Mouse (Mus musculus) adipocyte (in vitro differentiated cells): ENCODE measurements around the gene Rsc1a1.

Source experiments
- DNase-seq: peaks from one replicate; pipeline ENCODE4 v3.0.0-alpha.2; 2016; ENCODE audit warnings: low spot score

Rsc1a1 gene

DNA sequence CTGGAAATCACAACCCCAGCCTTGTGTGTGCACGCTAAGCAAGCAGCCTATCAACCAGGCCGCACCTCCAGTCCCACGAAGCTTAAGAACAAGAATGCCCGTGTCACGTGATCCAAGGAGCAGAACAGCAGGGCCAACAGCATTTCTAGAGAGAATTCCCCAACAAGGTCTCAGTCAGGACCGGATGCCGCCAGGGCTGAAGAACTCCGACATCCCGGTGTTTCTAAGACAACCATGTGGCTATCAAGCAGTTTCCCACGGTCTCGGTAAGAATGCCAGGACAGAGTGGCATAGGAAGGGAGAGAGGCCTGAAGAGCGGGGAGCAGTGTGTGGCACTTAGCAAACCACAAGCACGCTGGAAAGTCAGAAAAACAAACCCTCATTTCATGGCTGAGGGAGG is 31.6 kb downstream of the Rsc1a1 start:
- no peak for DNase-seq

DNA sequence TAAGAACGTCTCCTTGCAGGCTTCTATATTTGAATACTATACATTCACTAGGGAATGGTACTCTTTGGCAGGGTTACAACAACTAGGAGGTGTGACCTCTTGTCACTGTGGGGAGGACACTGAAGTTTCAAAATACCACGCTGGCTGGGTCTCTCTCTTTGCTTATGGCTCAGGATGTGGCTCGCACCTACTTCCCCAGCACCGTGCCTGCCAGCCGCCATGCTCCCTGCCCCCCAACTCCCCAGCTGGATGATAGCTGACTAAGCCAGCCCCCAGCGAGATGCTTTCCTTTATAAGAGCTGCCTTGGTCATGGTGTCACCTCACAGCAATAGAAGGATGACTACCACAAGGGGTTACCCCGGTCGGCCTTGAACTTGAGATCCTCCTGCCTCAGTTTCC is 32.4 kb downstream of the Rsc1a1 start:
- no peak for DNase-seq

DNA sequence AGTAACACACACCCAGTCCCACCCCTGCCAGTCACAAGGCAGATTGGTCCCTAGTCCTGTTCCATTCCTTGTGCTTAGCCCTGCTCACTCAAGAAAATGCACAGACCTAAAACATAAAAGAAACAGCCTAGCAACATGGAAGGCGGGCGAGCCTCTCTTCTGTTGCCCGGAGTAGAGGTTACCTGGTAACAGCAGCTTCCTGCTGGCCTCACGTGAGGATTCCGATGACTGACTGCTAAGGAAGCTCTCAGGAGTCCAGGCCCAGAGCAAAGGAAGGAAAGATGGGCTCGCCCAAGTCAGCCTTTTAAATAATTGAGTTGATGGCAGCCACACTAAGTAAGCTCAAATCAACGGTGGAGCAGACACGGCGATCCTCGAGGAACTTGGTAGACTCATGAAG is 33.5 kb downstream of the Rsc1a1 start:
- DNase-seq, result no peak

DNA sequence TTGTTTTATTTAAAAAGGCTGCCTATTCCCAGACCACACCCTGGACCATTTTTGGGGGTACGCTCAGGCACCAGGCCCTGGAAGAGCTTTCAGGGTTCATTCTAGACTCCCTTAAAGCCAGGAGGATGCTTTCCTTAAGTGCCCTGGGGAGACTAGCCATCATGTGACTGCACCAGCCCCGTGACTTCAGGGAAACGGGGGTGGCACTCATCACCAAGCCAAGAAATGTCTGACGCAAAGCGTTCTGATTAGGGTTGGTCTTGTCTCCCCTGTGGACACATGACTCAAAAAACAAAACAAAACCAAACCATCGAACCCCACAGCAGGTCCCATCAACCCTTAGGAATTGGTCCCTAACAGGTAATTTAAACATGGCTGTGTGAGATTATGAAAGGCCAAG is 34.1 kb downstream of the Rsc1a1 start:
- DNase-seq, result no peak

DNA sequence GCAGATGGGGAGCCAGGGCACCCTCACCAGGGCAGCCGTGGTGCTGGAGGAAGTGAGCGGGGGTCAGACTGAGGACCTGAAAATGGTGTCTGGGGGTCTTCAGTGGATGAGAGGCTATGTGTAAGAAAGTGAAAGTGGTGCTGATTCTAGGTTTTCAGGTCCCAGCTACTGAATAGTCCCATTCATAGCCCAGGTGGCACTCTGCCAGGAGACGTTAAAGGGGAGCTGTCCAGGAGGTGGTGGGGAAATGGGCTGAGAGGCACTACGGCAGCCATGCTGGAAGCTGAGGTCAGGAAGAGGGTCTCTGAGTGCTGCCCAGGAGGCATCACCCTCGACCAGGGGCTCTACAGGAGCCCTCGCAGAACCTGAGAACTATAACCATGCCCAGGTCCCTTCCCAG is 36.2 kb downstream of the Rsc1a1 start:
- no peak for DNase-seq

DNA sequence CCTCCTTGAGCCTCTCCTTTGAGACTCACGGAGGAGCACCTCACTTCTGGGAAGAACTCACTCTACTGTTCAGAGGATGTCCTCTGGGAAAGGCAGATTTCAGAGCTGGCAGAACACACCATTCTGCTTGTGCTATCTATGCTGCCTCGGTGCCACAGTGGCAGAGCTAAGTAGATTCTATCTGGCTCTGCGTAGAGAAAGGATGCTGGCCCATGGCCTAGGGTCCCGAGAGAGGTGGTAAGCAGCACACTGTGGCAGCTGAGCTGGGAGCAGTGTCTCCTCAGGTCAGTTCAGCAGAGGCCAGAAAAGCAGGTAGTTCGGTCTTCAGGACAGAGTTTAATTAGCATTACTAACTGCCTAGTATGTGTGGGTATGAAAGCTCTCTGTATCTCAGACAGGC is 37.1 kb downstream of the Rsc1a1 start:
- DNase-seq, result no peak

DNA sequence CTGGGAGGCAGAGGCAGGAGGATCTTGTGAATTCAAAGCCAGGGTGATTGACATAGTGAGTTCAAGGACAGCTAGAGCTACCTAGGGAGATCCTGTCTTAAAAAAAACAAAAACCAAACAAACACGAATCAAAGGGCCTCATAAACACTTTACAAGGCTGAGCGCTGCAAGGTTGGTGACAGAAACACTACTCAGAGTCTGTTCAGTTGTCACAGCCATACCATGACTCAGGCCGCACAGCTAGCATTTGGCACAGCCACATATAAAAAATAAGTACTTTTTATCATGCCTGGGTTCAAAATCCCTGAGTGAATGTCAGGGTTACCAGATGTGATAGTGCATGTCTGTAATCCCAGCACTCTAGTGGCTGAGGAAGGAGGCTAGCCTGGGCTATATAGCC is 38.2 kb downstream of the Rsc1a1 start:
- no peak for DNase-seq

DNA sequence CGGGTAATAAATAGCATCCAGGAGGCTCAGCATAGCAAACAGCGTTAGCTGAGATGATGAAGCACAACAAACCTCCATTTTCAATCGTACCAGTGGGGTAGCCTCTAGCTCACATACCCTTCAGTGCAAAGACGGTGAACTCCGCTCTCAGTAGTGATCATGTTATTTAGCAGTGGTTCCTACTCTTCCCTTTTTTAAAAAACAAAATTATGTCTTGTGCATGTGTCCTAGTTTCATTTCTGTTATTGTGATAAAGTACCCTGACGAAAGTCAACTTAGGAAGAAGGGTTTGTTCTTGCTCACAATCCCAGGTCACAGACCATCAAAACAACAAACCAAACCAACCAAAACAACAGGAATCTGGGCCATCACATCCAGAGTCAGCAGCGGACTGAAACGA is 39.4 kb downstream of the Rsc1a1 start:
- DNase-seq, result no peak

DNA sequence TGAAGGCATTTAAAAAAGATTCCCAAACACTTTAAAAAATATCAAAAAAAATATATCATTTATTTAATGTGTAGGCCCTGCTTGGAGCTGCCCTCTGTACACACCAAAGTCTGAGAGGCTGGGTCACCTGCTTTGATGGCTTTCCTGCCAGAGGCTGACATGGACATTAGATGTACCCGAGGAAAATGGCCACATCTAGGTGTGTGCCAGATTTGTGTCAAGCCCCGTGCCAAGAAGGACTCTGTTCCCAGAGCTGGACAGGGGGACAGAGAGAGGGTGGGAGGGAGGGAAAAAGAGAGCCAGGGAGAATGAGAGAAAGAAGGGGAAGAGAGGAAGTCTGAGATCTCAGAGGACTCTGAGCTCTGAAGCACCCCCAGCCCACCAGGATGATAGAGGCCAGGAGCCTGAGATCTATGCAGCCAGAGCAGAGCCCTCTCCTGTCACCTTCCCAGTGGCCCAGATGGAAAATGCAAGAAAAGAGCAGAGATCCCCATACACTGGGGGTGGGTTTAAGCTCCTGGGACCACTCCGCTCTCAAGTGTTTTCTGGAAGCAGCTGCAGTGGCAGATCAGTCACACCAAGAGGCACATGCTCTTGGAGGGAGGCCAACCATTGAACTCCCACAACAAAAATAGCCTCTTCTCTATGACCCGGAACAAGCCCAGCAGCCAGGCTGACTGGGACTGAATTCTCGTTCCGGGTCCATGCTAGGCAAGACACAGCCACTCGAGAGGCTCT is 42.1 kb downstream of the Rsc1a1 start:
- peak; percentile 93 for DNase-seq

DNA sequence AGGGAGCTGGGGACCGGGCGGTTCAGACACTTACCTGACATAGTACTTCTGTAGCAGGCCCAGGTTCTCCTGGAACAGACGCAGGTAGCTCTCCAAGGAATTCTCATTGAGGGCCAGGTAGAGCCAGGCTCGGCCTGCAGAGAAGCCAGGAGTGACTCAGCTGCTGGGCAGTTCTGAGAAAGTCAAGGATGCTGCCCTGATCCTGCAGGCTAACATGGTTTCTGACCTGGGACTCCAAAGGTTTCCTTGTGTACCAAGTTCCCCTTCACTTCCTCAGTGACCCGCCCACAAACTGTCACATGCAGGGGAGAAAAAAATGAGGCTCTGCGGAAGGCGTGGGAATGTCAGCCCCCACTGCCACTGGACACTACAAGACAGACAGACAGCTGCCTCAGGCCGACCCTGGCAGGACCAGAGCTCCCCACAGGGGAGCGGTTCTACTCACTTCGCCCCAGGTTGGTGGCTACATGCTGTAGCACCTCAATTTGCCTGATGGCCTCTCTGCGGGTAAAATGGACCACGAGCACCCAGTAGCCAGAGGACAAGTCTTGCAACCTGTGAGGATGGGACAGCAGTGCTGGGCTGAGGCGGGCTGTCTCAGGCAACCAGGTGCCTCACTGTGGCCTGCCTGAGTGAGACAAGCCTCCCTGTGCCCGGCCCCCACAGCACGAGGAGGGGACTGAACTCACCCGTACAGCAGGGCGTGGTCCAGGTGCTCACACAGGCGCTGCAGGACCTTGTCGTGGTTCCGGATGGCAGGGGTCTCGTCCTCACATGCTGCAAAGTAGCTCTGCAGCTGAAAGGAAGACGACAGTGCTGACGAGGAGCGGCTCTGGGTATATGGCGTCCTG is 43.2 kb downstream of the Rsc1a1 start:
- no peak for DNase-seq

DNA sequence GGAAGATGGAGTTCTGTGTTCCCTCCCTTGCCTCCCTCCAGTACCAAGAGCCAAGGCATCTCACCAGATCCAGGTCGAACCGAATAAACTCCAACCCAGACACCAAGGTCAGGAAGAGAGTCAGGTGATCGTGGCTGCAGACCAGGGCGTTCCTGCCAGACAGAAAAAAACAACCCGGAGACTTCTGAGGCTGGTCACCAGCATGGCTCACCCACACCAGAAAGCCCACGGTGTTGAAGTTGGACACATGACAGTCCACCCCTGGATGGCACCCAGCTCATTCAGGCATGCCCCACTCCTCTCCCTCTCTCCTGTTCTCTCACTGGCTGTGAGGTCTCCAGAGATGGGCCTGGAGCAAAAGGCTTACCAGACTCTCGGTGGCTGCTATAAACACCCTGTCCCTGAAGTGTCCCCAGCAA is 44.0 kb downstream of the Rsc1a1 start:
- DNase-seq, result no peak

DNA sequence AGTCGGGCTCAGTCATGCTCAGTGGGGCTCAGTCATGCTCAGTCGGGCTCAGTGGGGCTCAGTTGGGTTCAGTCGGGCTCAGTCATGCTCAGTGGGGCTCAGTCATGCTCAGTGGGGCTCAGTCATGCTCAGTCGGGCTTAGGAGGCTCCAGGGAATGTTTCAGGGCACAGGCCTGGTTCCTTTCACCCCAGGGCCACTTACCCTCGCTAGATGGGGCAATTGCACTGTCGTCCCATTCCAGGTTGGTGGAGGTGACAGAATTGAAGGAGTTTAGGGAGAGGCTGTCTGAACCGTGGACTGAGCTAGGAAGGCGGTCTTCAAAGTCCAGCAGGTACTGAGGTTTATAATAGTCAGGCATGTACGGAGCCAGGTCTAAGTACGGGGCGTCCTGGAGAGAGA is 45.9 kb downstream of the Rsc1a1 start:
- no peak for DNase-seq

DNA sequence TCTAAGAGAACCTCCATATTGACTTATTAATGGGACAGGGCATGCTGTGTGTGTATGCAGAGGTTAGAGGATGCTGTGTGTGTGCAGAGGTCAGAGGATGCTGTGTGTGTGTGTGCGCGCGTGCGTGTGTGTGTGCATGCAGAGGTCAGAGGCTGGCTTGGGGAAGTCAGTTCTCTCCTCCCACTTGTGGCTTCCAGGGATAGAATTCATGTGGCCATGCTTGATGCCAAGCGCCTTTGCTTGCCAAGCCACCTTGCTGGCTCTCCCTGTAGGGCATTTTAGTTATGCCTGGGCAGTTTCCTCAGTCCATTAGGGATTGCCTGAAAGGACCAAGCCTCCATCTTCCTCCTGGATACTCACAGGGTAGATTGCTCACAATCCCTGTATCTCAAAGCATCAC is 48.7 kb downstream of the Rsc1a1 start:
- DNase-seq, result no peak

DNA sequence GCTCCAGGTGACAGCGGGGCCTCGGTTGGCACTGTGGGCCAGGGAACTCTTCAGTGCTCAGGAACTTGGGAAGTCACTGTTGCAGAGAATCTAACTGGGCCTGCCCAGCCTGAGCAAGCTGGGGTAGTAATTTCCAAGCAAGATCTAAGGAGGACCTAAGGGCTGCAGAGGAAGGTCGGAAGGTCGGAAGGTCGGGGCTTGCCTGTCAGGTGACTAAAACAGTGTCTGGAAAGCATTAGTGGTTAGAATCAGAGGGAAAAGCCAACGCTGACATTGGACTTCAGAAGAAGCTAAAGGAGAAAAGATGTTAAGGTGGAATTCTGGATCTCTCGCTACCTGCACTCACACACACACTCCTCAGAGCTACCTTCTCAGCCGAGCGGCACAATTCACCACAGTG is 49.4 kb downstream of the Rsc1a1 start:
- DNase-seq, result no peak
